Mouse (Mus musculus) bone marrow, adult 2 months (tissue): ENCODE measurements around the gene Kremen2.

Source experiments
- CTCF ChIP-seq: fragments of 200-500 bp; IDR thresholded peaks from 2 replicates; pipeline ENCODE4 v1.5.1; 2011; ENCODE audit warnings: low read length, control low read depth; ENCODE audit not compliant: control insufficient read depth, insufficient read depth
- POLR2A ChIP-seq: fragments of 200-500 bp; IDR thresholded peaks from 2 replicates; pipeline ENCODE4 v1.6.1; 2011; ENCODE audit warnings: low read depth, mild to moderate bottlenecking, control low read depth, low read length, borderline replicate concordance; ENCODE audit not compliant: control insufficient read depth

DNA sequence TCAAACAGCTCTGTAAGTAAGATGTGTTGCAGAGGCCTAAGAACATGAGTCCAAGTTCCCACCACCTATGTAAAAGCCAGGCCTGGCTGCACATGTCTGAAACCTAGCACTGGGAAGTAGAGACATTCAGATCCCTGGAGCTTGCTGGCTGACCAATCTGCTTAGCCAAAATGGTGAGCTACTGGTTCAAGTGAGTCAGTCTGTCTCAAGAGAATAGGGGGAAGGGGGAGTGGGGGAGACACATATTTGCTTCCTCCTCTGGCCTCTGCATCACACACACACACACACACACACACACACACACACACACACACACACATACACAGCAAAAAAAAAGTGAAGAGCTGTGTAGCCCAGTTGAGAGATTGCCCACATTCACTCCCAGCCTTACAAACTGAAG lies 37.7 kb upstream of the Kremen2 start:
- TF ChIP-seq POLR2A, result no peak
- TF ChIP-seq CTCF, result no peak
